Mouse (Mus musculus): ENCODE measurements at regions not wholly inside any gene's neighbourhood (a gene's known extent, or its start where the extent isn't known, plus 50 kb on each side); places are given as distances from the start of the nearest gene placed in this dataset.

- H3ac ChIP-seq (ENCODE audit: control insufficient read depth, insufficient read length, low read depth) = no peak overlapping the region
- H3K4me3 ChIP-seq (ENCODE audit: insufficient read depth, poor library complexity, severe bottlenecking) = no peak overlapping the region
- H3K27me3 ChIP-seq (ENCODE audit: control insufficient read depth, insufficient read depth, insufficient read length) = peaks cover 8% of the 10 kb centered on the region
- H3K79me3 ChIP-seq (ENCODE audit: low read depth) = no peaks in the 10 kb centered on the region
- no peaks in the 10 kb centered on the region for H3K36me3 ChIP-seq (ENCODE audit: control insufficient read depth, insufficient read depth)
- H3K79me2 ChIP-seq (ENCODE audit: control insufficient read depth, insufficient read depth) = no peaks in the 10 kb centered on the region
- TF ChIP-seq MAX (IDR thresholded peaks at IDR 0.05) (no peak), CEBPB (IDR thresholded peaks at IDR 0.05; ENCODE audit: low read depth) (no peak), MYOD1 (IDR thresholded peaks at IDR 0.05; ENCODE audit: control insufficient read depth, insufficient read length, low read depth) (no peak), FOSL1 (IDR thresholded peaks at IDR 0.05; ENCODE audit: insufficient read depth, low read length, poor library complexity, severe bottlenecking) (no peak), MYOG (IDR thresholded peaks at IDR 0.05; ENCODE audit: control insufficient read depth, extremely low read depth, insufficient read length) (no peak), CTCF (IDR thresholded peaks at IDR 0.05; ENCODE audit: control insufficient read depth, insufficient read depth, insufficient read length) (no peak), USF1 (IDR thresholded peaks at IDR 0.05; ENCODE audit: low read depth) (no peak)
These were observed 179.2 kb upstream of the Otx2 start for GRCm38 (mm10) chr14:48852787-48853186.

- H3K36me3 ChIP-seq (ENCODE audit: control insufficient read depth, insufficient read depth) = no peaks in the 10 kb centered on the region
- H3K79me2 ChIP-seq (ENCODE audit: control insufficient read depth, insufficient read depth) = no peaks in the 10 kb centered on the region
- TF ChIP-seq CEBPB (IDR thresholded peaks at IDR 0.05; ENCODE audit: low read depth) = no peak
- H3K27me3 ChIP-seq (ENCODE audit: control insufficient read depth, insufficient read depth, insufficient read length) = peaks cover 8% of the 10 kb centered on the region
- no peaks in the 10 kb centered on the region for H3K79me3 ChIP-seq (ENCODE audit: low read depth)
- H3ac ChIP-seq (ENCODE audit: control insufficient read depth, insufficient read length, low read depth) = no peak overlapping the region
- H3K4me3 ChIP-seq (ENCODE audit: insufficient read depth, poor library complexity, severe bottlenecking) = no peak overlapping the region
These were observed 178.4 kb upstream of the Otx2 start for GRCm38 (mm10) chr14:48852061-48852460.

GRCm38 (mm10) chr14:48842861-48843260 lies 169.2 kb upstream of the Otx2 start:
- H3ac ChIP-seq (ENCODE audit: control insufficient read depth, insufficient read length, low read depth) = no peak overlapping the region
- no peak for TF ChIP-seq MYOD1 (IDR thresholded peaks at IDR 0.05; ENCODE audit: control insufficient read depth, insufficient read length, low read depth)
- TF ChIP-seq CEBPB (IDR thresholded peaks at IDR 0.05; ENCODE audit: low read depth) = no peak
- TF ChIP-seq MYOG (IDR thresholded peaks at IDR 0.05; ENCODE audit: control insufficient read depth, extremely low read depth, insufficient read length) = no peak
- no peak for TF ChIP-seq CTCF (IDR thresholded peaks at IDR 0.05; ENCODE audit: control insufficient read depth, insufficient read depth, insufficient read length)
- no peak for TF ChIP-seq MAX (IDR thresholded peaks at IDR 0.05)
- no peak for TF ChIP-seq FOSL1 (IDR thresholded peaks at IDR 0.05; ENCODE audit: insufficient read depth, low read length, poor library complexity, severe bottlenecking)
- no peak for TF ChIP-seq USF1 (IDR thresholded peaks at IDR 0.05; ENCODE audit: low read depth)
- peaks cover 10% of the 10 kb centered on the region for H3K27me3 ChIP-seq (ENCODE audit: control insufficient read depth, insufficient read depth, insufficient read length)
- no peaks in the 10 kb centered on the region for H3K36me3 ChIP-seq (ENCODE audit: control insufficient read depth, insufficient read depth)
- no peak overlapping the region for H3K4me3 ChIP-seq (ENCODE audit: insufficient read depth, poor library complexity, severe bottlenecking)
- no peaks in the 10 kb centered on the region for H3K79me2 ChIP-seq (ENCODE audit: control insufficient read depth, insufficient read depth)
- H3K79me3 ChIP-seq (ENCODE audit: low read depth) = no peaks in the 10 kb centered on the region

GRCm38 (mm10) chr14:48841278-48841677 lies 167.7 kb upstream of the Otx2 start:
- Histone ChIP-seq H3K79me3 (ENCODE audit: low read depth) (no peaks in the 10 kb centered on the region), H3K79me2 (ENCODE audit: control insufficient read depth, insufficient read depth) (no peaks in the 10 kb centered on the region), H3K4me3 (ENCODE audit: insufficient read depth, poor library complexity, severe bottlenecking) (no peak overlapping the region), H3K36me3 (ENCODE audit: control insufficient read depth, insufficient read depth) (no peaks in the 10 kb centered on the region), H3K27me3 (ENCODE audit: control insufficient read depth, insufficient read depth, insufficient read length) (peaks cover 10% of the 10 kb centered on the region), H3ac (ENCODE audit: control insufficient read depth, insufficient read length, low read depth) (no peak overlapping the region)
- TF ChIP-seq MYOG (IDR thresholded peaks at IDR 0.05; ENCODE audit: control insufficient read depth, extremely low read depth, insufficient read length) = no peak
- peak; percentile 30 for TF ChIP-seq USF1 (IDR thresholded peaks at IDR 0.05; ENCODE audit: low read depth)

- no peak for TF ChIP-seq MYOD1 (IDR thresholded peaks at IDR 0.05; ENCODE audit: control insufficient read depth, insufficient read length, low read depth)
- no peak for TF ChIP-seq MYOG (IDR thresholded peaks at IDR 0.05; ENCODE audit: control insufficient read depth, extremely low read depth, insufficient read length)
- no peak for TF ChIP-seq FOSL1 (IDR thresholded peaks at IDR 0.05; ENCODE audit: insufficient read depth, low read length, poor library complexity, severe bottlenecking)
- no peak for TF ChIP-seq MAX (IDR thresholded peaks at IDR 0.05)
- no peak for TF ChIP-seq USF1 (IDR thresholded peaks at IDR 0.05; ENCODE audit: low read depth)
- no peak for TF ChIP-seq CTCF (IDR thresholded peaks at IDR 0.05; ENCODE audit: control insufficient read depth, insufficient read depth, insufficient read length)
- TF ChIP-seq CEBPB (IDR thresholded peaks at IDR 0.05; ENCODE audit: low read depth) = no peak
- Histone ChIP-seq H3K79me2 (ENCODE audit: control insufficient read depth, insufficient read depth) (no peaks in the 10 kb centered on the region), H3K27me3 (ENCODE audit: control insufficient read depth, insufficient read depth, insufficient read length) (peaks cover 11% of the 10 kb centered on the region), H3K4me3 (ENCODE audit: insufficient read depth, poor library complexity, severe bottlenecking) (no peak overlapping the region), H3K36me3 (ENCODE audit: control insufficient read depth, insufficient read depth) (no peaks in the 10 kb centered on the region), H3ac (ENCODE audit: control insufficient read depth, insufficient read length, low read depth) (no peak overlapping the region), H3K79me3 (ENCODE audit: low read depth) (no peaks in the 10 kb centered on the region)
These were observed 163.6 kb upstream of the Otx2 start for GRCm38 (mm10) chr14:48837181-48837580.

- Histone ChIP-seq H3ac (ENCODE audit: control insufficient read depth, insufficient read length, low read depth) (no peak overlapping the region), H3K4me3 (ENCODE audit: insufficient read depth, poor library complexity, severe bottlenecking) (no peak overlapping the region), H3K79me3 (ENCODE audit: low read depth) (no peaks in the 10 kb centered on the region), H3K36me3 (ENCODE audit: control insufficient read depth, insufficient read depth) (no peaks in the 10 kb centered on the region), H3K27me3 (ENCODE audit: control insufficient read depth, insufficient read depth, insufficient read length) (peaks cover 11% of the 10 kb centered on the region), H3K79me2 (ENCODE audit: control insufficient read depth, insufficient read depth) (no peaks in the 10 kb centered on the region)
- TF ChIP-seq USF1 (IDR thresholded peaks at IDR 0.05; ENCODE audit: low read depth) (no peak), CTCF (IDR thresholded peaks at IDR 0.05; ENCODE audit: control insufficient read depth, insufficient read depth, insufficient read length) (no peak), MYOD1 (IDR thresholded peaks at IDR 0.05; ENCODE audit: control insufficient read depth, insufficient read length, low read depth) (no peak), MYOG (IDR thresholded peaks at IDR 0.05; ENCODE audit: control insufficient read depth, extremely low read depth, insufficient read length) (no peak), CEBPB (IDR thresholded peaks at IDR 0.05; ENCODE audit: low read depth) (no peak), MAX (IDR thresholded peaks at IDR 0.05) (no peak), FOSL1 (IDR thresholded peaks at IDR 0.05; ENCODE audit: insufficient read depth, low read length, poor library complexity, severe bottlenecking) (no peak)
These were observed 162.5 kb upstream of the Otx2 start for GRCm38 (mm10) chr14:48836071-48836470.
